Mouse (Mus musculus) thymus, adult 2 months (tissue): ENCODE measurements around the gene Smyd1.

ENCODE experiments used
- CTCF ChIP-seq: fragments of 200-500 bp; IDR thresholded peaks from 2 replicates; pipeline ENCODE4 v1.5.1; 2012; ENCODE audit warnings: mild to moderate bottlenecking, control low read depth, low read length, moderate library complexity, borderline replicate concordance; ENCODE audit not compliant: control insufficient read depth, poor library complexity, insufficient read depth; ENCODE audit errors: extremely low read depth
- POLR2A ChIP-seq: fragments of 200-500 bp; IDR thresholded peaks from 2 replicates; pipeline ENCODE4 v1.6.1; 2012; ENCODE audit warnings: mild to moderate bottlenecking, low read length, control low read depth, moderate library complexity; ENCODE audit not compliant: control insufficient read depth, poor library complexity, insufficient read depth; ENCODE audit errors: extremely low read depth

- TF ChIP-seq CTCF (no peak), POLR2A (no peak)
Measured at GRCm38 (mm10) chr6:71293509-71293908, 28.5 kb downstream of the Smyd1 start.
